Mouse (Mus musculus) lung, postnatal 14 days (tissue): ENCODE measurements around the gene Gm3336.

Experiments used
- DNase-seq: peaks from one replicate; pipeline ENCODE4 v3.0.0; 2021

Gene Gm3336

DNA sequence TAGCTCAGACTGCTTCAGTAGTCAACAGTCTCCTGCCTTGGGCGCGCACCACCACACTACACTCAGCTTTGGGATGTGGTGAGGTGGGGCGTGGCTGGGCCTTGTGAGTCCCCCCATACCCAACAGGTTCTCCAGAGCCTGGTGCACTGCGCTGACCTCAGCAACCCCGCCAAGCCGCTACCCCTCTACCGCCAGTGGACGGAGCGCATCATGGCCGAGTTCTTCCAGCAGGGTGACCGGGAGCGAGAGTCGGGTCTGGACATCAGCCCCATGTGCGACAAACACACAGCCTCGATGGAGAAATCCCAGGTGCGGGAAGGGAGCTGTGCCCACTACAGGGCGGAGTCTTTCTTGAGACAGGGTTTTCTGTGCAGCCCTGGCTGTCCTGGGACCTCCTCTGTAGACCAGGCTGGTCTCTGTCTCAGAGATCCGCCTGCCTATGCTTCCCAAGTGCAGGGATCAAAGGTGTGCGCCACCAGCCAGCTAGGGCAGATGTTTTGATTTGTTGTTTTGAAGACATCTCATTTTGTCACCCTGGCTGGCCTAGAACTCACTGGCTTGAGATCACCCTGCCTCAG, 30.8 kb downstream of the Gm3336 start:
- no peak for DNase-seq

DNA sequence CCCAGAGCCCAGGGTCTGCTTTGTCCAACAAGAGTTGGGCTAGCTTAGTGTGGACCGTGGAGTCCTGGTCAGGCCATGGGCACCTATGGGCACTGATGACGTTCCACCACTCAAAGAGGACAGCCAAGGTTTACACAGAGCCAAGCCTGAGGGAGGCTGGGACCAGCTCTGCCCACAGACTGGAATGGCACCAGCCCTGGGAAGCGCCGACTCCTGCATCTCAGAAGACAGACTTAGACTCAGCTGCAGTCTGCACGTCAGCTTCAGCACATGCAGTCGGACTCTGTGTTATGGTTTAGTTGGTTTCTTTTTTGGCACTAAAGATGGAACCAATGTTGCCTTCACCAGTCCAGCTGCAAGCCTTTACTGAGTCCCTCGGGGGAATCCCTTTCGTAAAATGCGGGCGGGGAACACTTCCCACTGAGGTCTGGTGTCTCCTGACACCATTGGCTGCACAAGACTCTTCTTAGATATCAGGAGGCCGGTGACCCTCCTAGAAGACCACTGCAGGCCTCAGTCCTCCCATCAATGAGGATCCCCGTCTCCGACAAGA, 31.9 kb downstream of the Gm3336 start:
- DNase-seq, result no peak

DNA sequence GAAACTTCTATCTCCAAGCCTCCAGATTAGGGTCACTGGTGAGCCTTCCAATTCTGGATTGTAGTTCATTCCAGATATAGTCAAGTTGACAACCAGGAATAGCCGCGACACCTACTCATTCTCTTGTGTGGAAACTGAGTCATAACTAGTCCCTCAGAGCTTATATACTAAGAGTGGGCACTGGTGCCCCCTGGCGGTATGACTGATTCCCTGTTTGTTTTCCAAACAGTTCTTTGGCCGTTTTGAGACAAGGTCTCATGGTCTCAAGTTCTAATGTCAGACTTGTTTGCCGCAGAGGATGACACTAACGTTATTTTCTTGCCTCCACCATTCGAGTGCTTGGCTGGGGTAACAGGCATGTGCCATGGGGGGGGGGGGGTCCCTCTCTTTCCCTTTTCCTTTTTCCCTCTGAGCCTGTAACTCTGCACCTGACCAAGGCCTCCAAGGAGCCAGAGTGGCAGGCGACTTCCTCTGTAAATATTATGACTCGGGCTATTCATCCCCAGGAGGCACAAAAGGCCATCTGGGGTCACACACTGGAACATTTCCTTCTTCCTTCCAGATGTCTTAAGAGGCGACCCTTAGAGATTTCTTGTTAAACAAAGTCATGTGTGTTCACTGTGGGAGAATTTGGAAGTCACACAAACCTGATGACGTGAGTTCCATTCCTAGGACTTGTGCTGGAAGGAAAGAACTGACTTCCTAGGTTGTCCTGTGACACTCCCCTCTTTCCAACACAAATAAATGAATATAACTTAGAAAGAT, 33.8 kb downstream of the Gm3336 start:
- DNase-seq, result peak; percentile 88

DNA sequence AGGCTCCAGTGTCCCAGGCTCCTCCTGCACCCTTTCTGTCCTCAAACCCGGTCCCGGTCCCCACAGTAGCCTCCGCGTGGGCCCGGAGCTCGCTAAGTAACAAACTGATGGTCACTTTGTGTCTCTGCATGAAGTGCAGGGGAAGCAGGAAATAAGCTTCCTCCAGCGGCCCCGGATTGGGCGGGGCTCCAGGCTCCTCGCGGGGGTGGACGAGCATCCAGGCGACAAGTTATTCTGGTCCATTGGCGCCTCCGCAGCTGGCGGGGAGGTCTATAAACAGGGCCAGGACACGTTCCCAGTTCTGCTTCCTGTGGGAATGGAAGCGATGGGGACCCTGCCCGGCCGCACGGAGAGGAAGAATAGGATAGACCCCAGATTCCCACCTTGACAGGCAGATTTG, 34.8 kb downstream of the Gm3336 start:
- peak; percentile 92 for DNase-seq

DNA sequence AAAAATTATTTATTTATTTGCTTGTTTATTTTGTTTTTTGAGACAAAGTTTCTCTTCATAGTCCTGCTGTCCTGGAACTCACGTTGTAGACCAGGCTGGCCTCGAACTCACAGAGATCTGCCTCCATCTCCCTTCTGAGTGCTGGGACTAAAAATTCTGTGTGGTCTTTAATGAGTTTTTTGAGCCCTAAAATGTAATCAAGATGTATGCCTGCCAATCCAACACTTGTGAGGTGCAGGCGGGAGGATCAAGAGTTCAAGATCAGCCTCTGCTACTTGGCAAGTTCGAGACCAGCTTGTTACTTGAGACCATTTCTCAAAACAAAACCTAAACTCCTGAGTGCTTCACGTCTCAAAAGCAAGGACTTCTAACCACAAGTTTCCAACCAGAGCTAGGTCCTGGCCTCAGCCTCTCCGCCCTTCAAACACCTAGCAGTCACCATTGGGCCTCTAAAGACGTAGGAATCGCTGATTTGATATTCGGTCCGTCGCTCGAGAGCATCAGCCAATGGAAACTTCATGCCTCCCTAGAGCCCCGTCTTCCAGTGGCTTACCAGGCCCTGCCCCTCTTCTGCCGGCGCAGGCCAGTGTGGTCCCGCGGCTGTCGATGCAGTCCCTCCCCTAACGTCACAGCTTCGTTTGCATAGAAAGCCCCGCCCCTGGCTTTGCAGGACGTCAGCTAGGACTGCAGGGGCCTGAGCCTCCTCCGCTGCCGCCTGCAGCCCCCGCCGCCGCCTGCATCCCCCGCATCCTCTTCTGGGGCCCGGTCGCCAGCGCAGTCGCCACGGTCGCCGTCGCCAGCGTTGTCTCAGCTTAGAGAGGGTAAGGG, 35.9 kb downstream of the Gm3336 start, which contains the start of gene Rab3a:
TSS of gene Rab3a (plus strand) at position 637 of the 828 bp plus-strand sequence.
- DNase-seq, result peak; percentile 96

DNA sequence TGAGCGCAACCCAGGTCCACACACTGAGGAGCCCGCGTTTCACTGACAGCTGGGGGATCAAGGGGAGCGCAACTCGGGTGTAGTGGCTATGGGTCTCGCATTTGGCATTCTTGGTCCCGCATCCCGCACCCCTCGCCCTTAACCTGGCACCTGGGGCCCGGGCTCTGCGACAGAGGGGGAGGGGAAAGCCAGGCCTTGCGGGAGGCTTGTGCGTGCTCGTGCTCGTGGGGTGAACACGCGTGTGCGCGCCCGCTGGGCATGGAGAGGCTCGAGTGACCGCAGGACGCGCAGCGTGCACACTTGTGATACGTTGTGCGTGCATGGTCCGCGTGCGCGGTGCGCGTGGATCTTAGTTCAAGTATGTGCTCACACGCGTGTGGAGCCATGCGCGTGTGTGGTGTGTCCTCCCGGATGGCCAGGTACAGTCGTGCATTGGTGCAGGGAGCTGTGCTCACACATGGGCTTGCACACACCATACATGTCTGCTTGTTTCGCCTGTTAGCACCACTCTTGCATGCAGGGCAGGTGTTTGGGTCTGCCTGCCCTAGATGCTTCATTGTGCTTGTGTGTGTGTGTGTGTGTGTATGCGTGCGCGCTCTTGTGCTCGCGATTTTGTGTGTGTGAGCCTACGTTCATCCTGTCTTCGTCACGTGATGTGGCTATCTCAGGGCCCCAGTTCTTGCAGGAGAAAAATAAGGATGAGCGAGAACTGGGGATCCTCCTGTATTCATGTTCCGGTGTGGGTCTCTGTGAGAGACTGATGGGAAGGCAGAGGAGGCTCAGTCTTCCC, 36.7 kb downstream of the Gm3336 start:
- no peak for DNase-seq

DNA sequence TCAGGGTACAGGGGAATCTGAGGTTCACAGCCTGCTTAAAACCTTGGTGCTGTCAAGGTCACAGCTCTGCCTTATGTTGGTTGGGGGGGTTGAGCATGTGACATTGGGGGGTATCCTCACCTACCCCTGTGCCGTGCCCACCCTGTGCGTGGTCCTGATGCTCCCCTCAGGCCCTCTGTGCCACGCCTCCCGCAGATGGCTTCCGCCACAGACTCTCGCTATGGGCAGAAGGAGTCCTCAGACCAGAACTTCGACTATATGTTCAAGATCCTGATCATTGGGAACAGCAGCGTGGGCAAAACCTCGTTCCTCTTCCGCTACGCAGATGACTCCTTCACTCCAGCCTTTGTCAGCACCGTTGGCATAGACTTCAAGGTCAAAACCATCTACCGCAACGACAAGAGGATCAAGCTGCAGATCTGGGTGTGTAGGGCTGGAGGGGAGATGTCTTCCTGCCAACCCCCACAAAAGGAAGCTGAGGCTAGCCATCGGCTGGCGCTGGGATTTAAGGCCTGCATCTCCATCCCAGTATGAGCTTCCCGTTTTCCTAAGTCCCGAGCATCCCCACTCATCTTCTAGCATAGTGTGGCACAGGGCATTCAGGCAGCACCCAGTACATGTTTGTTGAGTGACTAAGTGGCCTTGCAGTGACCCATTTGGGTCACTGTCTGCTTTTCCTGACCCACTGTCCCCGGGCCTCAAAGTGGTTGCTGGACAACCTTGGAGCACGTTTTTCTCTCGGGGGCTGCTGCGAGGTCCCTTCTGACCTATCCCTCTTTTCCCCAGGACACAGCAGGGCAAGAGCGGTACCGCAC, 37.5 kb downstream of the Gm3336 start:
- DNase-seq, result no peak

DNA sequence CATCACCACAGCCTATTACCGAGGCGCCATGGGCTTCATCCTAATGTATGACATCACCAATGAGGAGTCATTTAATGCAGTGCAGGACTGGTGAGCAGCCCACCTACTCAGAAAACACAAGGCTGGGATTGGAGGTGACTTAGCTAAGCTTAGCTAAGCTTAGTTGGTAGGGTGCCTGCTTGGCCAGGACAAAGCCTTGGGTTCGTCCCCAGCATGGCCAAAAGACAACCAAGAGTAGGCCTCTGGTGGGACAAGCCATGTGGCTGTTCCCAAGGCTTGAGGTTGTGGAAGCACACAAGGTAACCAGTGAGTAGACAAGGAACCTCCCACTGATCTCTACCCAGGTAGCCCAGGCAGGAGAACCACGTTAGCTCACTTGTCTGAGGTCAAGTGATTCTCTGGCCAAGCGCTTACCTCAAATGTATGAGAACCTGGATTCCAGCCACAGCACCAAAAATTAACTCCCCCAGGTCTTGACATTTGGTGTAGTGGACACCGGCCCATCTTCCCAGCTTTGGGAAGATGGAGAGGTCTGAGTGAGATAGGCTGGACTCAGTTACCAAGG, 38.2 kb downstream of the Gm3336 start:
- DNase-seq, result no peak

DNA sequence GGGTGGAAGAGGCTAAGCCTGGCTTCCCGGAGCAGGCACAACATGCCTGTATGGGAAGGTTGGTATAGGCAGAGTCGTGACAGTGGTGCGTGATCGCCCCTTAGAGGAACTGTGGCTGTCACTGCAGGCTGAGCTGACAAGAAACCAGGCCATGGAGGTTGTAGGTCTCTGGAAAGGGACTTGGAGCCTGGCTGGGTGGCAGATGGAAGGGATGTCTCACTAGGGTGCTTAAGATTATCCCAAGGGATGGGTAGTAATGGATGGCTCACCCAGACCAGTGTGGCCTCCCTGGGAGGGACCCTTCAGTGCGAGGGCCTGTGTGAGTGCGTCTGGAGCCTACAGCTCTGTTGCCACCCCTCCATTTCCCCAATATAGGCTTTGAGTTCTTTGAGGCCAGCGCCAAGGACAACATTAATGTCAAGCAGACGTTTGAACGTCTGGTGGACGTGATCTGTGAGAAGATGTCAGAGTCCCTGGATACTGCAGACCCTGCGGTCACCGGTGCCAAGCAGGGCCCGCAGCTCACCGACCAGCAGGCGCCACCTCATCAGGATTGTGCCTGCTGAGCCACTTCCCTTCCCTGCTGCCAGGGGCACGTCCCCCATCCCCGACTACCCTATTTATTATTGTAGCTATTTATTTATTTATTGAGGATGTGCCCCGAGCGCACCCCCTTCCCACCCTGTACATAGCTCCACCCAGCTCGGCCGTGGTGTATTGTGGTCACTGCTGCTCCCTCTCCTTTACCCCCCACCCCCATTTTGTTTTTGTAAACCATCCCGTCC, 39.4 kb downstream of the Gm3336 start:
- DNase-seq, result no peak

DNA sequence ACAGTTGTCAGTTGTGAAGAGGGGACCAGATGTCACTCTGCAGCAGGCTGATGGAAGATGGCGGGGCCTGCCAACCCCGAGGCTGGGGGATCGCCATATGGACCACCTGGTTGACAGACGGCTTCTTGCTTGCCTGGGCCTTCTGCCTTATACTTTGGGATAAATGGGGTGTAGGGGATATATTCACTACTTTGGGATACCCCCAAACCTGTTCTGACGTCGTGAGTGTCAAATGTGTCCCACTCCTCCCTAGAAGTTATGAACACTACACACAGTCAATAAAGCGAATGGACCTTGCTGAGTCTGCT, 39.9 kb downstream of the Gm3336 start:
- DNase-seq, result no peak

DNA sequence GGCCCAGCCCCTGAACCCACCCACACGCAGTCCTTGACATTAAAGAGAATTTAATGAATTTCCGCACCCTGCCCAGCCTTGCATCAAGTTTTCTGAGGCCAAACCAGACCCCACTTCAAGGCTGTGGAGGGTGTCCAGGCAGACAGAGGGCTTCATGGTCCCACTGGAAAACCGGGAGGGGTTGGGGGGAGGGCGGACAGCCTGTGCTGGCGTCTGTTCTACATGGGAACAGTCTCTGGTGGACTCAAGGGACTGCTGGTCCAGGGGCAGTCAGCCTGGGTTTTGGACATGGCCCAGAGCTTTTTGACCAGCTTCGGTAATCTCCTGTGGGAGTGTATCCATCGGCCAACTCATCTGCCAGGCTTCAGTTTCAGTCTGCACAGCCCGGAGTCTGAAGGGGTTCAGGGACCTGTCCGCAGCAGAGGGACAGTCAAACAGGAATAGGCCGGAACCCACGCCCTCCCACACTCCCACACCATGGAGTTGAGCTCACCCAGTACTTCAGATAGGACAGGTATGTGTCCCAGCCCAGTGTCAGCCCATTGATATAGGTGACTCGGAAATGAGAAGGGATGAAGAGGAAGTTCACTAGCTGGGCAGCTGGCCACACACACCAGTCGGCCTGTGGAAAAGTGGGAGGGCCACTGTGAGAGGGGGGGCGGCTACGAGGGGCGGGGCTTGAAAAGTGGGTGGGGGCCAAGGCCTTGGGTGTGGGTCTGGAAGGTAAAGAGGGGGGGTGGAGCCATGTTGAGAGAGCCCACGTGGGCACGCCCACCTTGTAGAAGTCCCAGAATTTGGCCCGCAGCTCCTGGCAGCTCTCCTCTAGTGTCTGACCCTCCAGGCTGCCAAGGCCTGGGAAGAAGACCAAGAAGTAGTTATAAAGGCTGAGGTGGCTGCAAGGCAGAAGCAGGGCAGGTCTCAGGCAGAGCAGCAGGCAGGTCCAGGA, 40.5 kb downstream of the Gm3336 start:
- DNase-seq, result peak; percentile 65

DNA sequence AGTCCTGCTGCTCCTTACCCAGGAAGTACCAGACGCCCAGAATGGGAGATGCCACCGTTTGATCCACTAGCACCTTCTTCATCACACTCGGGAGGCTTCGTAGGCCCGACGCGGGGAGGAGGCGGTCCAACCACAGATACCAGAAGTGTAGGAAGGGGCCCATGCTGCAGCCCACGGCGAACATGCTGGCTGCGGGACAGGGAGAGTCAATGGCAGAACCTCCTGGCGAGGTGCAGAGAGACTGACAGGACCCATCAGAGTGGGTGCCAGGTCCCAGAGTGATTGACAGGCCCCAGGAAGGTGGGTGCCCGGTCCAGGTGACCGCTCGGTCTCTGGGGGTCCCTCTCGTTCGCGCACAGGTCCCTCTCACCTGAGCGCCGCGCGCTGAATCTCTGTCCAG, 42.0 kb downstream of the Gm3336 start:
- no peak for DNase-seq

DNA sequence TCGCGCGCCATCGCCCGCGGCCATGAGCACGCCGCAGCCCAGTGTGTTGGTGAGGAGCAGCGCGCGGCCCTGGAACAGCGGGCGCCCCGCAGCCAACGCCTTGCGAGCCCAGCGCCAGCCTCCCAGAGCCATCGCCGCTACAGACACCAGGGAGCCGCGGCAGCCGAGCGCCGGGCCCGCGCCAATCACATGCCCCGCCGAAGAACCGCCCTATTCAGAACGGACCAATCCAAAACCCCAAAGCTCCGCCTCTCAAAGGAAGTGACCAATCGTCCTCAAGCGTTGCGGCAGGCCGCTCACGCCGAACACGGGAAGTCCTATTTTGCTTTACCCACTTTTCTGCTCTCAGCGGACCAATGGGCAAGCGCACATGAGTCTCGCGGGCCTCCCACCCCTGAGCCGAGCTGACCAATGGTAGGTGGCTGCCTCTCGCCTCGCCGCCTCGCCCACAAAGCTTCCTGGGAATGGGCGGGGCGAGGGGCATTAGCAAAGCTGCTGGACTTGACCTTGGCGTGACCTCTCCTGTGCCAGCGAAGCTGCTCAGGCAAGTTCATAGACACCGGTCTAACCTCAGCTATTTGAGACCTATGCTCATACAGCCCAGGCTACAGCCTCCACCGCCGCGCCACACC, 42.5 kb downstream of the Gm3336 start, which contains the start of gene Mpv17l2:
TSS of gene Mpv17l2 (minus strand) at position 172 of the 632 bp plus-strand sequence.
- DNase-seq, result peak; percentile 94

DNA sequence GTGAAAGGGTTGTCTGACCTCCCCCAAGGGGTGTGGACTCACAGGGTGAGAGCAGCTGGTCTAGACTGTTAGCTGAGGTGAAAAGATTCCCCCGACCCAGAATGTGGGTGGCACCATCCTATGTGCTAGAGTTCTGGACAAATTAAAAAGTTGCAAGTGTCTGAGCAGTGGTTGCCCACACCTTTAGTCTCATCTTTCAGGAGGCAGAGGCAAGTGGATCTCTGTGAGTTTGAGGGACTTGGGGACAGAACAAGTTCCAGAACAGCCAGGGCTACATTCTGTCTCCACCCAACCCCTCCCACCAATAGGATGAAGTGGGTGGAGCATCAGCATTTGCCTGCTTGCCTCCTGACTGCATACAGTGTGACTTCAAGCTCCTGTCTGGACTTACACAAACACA, 43.8 kb downstream of the Gm3336 start:
- DNase-seq, result no peak

DNA sequence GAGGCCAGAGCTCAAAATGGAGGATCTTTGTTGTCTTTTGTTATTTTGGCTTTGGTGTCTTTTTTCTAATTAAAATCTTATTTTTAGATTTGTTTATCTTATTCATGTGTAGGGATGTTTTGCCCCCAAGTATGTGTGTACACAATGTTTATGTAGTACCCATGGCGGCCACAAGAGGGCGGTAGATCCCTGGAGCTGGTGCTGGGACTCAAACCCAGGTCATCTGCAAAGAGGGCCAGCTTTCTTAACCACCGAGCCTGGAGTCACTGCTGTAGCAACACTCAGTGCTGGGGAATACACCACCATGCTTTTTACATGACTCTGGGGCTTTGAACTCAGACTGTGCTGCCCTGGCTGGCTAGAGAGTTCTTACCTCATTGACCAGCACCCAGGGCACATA, 45.0 kb downstream of the Gm3336 start:
- DNase-seq, result peak; percentile 73

DNA sequence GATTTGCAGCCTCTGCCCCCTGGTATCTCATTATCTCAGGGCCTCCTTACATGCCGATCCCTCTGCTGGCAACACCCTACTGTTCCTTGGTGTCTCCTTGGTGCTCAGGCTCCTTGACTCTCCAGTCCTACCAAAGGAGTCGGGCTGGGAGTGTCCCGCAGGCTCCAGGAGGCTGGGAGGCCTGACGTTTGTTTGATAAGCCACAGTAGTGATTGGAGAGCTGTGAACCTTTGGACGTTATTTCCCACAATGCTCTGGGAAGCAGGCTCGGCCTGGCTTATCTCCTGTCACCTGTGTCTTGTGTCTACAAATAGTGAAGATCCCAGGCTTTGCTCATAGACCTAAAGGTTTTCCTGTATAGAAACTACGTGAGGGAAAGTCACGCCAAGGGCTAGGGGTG, 45.7 kb downstream of the Gm3336 start:
- no peak for DNase-seq

DNA sequence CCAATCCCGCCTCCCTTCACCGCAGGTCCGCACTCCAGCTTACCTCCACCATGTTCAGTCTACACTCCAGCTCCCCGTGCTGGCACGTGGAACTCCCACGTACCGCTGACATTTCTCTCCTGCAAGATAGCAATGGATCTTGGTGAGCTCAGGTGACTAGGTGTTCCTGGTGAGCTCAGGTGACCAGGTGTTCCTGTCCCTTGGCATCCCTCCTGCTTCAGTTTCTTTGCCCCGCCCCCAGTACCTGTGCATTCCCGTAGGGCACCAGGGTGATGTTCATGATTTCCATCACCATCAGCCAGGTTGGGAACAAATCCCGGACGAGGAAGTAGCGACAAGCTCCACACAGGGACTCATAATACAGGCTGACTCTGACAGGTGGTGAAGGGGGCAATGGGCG, 46.3 kb downstream of the Gm3336 start:
- DNase-seq, result no peak

DNA sequence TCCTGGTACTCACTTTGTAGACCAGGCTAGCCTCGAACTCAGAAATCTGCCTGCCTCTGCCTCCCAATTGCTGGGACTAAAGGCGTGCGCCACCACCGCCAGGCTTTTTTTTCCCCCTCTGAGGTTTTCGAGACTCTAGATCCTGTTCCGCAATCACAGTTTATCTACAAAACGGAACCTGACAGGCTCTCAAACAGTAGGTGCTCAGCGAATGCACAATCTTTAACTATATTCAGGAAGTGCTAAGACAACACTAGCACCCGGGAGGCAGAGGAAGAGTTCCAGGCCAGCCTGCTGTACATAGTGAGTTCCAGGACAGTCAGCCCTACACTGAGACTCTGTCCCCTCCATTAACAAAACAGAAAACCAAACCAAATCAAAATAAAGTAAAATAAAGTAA, 47.0 kb downstream of the Gm3336 start:
- DNase-seq, result no peak
